Mouse (Mus musculus): Measurements from ENCODE around the gene Lrig1.
"Not testable (repeated sequence)": the region's sequence is repeated elsewhere in the genome, so short reads cannot be mapped to it uniquely, and the experiment has no call there.

Lrig1 gene

GRCm38 (mm10) chr6:94560896-94561295, 139.1 kb downstream of the Lrig1 start:
- no peak for DNase-seq

- not testable (repeated sequence) for DNase-seq
These were observed 141.4 kb downstream of the Lrig1 start for GRCm38 (mm10) chr6:94558603-94559002.

All from thymus, postnatal 4 days (tissue).